ENCODE assay signal across 8 mouse cellular contexts in the genomic region with DNA sequence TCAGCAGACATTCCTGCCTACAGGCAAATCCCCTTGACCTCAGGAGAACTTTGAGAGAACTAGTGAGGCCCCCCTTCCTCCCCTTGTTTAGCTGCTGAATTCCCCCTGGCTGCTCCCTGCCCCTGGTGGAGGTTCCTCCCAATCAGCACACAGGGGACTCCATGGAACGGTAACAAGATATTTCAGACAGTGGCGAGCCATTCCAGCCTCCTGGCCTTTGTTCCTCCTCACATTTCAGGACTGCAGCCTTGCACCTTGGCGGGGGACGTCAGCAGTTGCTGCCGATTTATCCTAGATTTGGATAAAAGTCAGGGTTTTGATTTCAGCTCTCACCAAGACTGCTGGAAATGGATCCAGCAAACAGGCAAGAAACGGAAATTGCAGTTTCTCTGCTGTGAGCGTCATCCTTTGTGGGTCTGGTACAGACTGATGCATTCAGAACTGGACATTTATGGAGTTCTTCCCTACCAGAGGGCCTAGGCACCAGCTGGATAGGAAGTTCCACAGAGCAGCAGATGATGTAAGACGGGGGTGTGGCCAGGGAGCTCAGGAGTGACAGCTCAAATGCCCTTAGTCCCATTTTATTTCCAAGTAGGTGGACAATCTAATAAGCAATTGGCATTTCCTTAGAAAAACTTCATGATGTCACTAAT.
DNase-seq lines count a peak whose midpoint lies in the region; ATAC-seq and TF ChIP-seq lines count a peak whose summit lies in the region.

No protein-coding gene starts in this region.

- H3K4me3 ChIP-seq in forebrain, embryonic 10.5 days, result no peak overlapping the region; the same call in 1 of the 2 replicates
- H3K4me3 ChIP-seq in forebrain, embryonic 15.5 days, result no peak overlapping the region
- H3K4me3 ChIP-seq in lung, embryonic 14.5 days (ENCODE audit: low read depth, low read length), result no peak overlapping the region
- no peak overlapping the region for H3K4me3 ChIP-seq in lung, adult 2 months (replicated peaks; ENCODE audit: extremely low read depth, low read depth, low read length)
- no peak overlapping the region for H3K4me3 ChIP-seq in heart, embryonic 15.5 days
- H3K4me3 ChIP-seq in midbrain, embryonic 14.5 days (replicated peaks; ENCODE audit: low read depth, low read length), result no peak overlapping the region

- no peak for TF ChIP-seq POLR2A in lung, adult 2 months (IDR thresholded peaks at IDR 0.05; ENCODE audit: borderline replicate concordance, extremely low read depth, low read depth, low read length)

- no peaks in the 10 kb centered on the region for H3K9me3 ChIP-seq in forebrain, embryonic 10.5 days
- H3K9me3 ChIP-seq in forebrain, embryonic 15.5 days, result no peaks in the 10 kb centered on the region
- no peaks in the 10 kb centered on the region for H3K9me3 ChIP-seq in lung, embryonic 14.5 days (ENCODE audit: low read depth, low read length)
- no peaks in the 10 kb centered on the region for H3K9me3 ChIP-seq in heart, embryonic 15.5 days (replicated peaks)
- H3K9me3 ChIP-seq in midbrain, embryonic 14.5 days (ENCODE audit: control insufficient read depth, low read length), result no peaks in the 10 kb centered on the region

- peaks cover 3% of the 10 kb centered on the region for H3K27me3 ChIP-seq in forebrain, embryonic 10.5 days (ENCODE audit: poor library complexity, severe bottlenecking)
- no peaks in the 10 kb centered on the region for H3K27me3 ChIP-seq in forebrain, embryonic 15.5 days
- H3K27me3 ChIP-seq in lung, embryonic 14.5 days (ENCODE audit: insufficient read depth, low read length), result no peaks in the 10 kb centered on the region
- H3K27me3 ChIP-seq in heart, embryonic 15.5 days, result no peaks in the 10 kb centered on the region
- H3K27me3 ChIP-seq in midbrain, embryonic 14.5 days (ENCODE audit: control insufficient read depth, insufficient read depth, low read length), result no peaks in the 10 kb centered on the region

- peaks cover 36% of the 10 kb centered on the region for H3K4me1 ChIP-seq in forebrain, embryonic 10.5 days
- peaks cover 12% of the 10 kb centered on the region for H3K4me1 ChIP-seq in forebrain, embryonic 15.5 days
- H3K4me1 ChIP-seq in lung, embryonic 14.5 days (ENCODE audit: insufficient read depth), result peaks cover 3% of the 10 kb centered on the region
- H3K4me1 ChIP-seq in lung, adult 2 months (ENCODE audit: control insufficient read depth, insufficient read depth, low read length), result no peaks in the 10 kb centered on the region
- peaks cover 8% of the 10 kb centered on the region; the same call in 1 of the 2 replicates for H3K4me1 ChIP-seq in heart, embryonic 15.5 days (replicated peaks)
- peaks cover 14% of the 10 kb centered on the region for H3K4me1 ChIP-seq in midbrain, embryonic 14.5 days (ENCODE audit: control insufficient read depth, insufficient read depth, low read length)

- H3K36me3 ChIP-seq in forebrain, embryonic 10.5 days (replicated peaks), result no peaks in the 10 kb centered on the region
- H3K36me3 ChIP-seq in forebrain, embryonic 15.5 days, result no peaks in the 10 kb centered on the region
- no peaks in the 10 kb centered on the region for H3K36me3 ChIP-seq in lung, embryonic 14.5 days (ENCODE audit: insufficient read depth)
- no peaks in the 10 kb centered on the region for H3K36me3 ChIP-seq in heart, embryonic 15.5 days
- H3K36me3 ChIP-seq in midbrain, embryonic 14.5 days (ENCODE audit: control insufficient read depth, insufficient read depth, low read length), result no peaks in the 10 kb centered on the region

- H3K27ac ChIP-seq in forebrain, embryonic 10.5 days, result peak overlapping the region; percentile 82
- H3K27ac ChIP-seq in forebrain, embryonic 15.5 days (replicated peaks), result no peak overlapping the region
- no peak overlapping the region for H3K27ac ChIP-seq in lung, embryonic 14.5 days (ENCODE audit: low read depth)
- H3K27ac ChIP-seq in heart, embryonic 15.5 days, result no peak overlapping the region
- no peak overlapping the region for H3K27ac ChIP-seq in midbrain, embryonic 14.5 days (replicated peaks; ENCODE audit: low read depth, low read length)

- no peak overlapping the region for H3K9ac ChIP-seq in forebrain, embryonic 15.5 days (replicated peaks)
- no peak overlapping the region for H3K9ac ChIP-seq in lung, embryonic 14.5 days
- H3K9ac ChIP-seq in heart, embryonic 15.5 days, result no peak overlapping the region
- H3K9ac ChIP-seq in midbrain, embryonic 14.5 days (replicated peaks; ENCODE audit: low read length), result no peak overlapping the region

- ATAC-seq in forebrain, embryonic 15.5 days (replicated peaks), result no peak
- ATAC-seq in lung, embryonic 14.5 days (ENCODE audit: insufficient read depth), result peak; percentile 68; the same call in 1 of the 2 replicates
- ATAC-seq in heart, embryonic 15.5 days (replicated peaks; ENCODE audit: insufficient number of reproducible peaks, insufficient read depth, low FRiP score, low read depth), result no peak
- no peak for ATAC-seq in midbrain, embryonic 14.5 days (ENCODE audit: low FRiP score, low TSS enrichment)

- 29% methylated on average over 8 of the region's 8 CpGs for WGBS in forebrain, embryonic 10.5 days
- WGBS in forebrain, embryonic 15.5 days, result 29% methylated on average over 8 of the region's 8 CpGs
- WGBS in lung, embryonic 14.5 days, result 24% methylated on average over 8 of the region's 8 CpGs
- WGBS in lung, adult 2 months, result 38% methylated on average over 8 of the region's 8 CpGs
- WGBS in heart, embryonic 15.5 days, result 31% methylated on average over 8 of the region's 8 CpGs
- WGBS in midbrain, embryonic 14.5 days, result 44% methylated on average over 8 of the region's 8 CpGs

- no peak for TF ChIP-seq CTCF in lung, embryonic 14.5 days (IDR thresholded peaks at IDR 0.05; ENCODE audit: low read depth)
- no peak for TF ChIP-seq CTCF in lung, adult 2 months (IDR thresholded peaks at IDR 0.05; ENCODE audit: insufficient read depth, low read length)

- H3K4me2 ChIP-seq in forebrain, embryonic 15.5 days (replicated peaks), result no peak overlapping the region
- peak overlapping the region; percentile 31; the same call in 1 of the 2 replicates for H3K4me2 ChIP-seq in lung, embryonic 14.5 days
- H3K4me2 ChIP-seq in heart, embryonic 15.5 days, result peak overlapping the region; percentile 31
- no peak overlapping the region for H3K4me2 ChIP-seq in midbrain, embryonic 14.5 days (ENCODE audit: low read length)

- peak; percentile 39 for DNase-seq in forebrain, embryonic 10.5 days (ENCODE audit: extremely low spot score, low spot score)
- peak; percentile 59 for DNase-seq in lung, embryonic 14.5 days
- DNase-seq in lung, adult 2 months, result no peak
- peak; percentile 21 for DNase-seq in midbrain, embryonic 14.5 days
- no peak for DNase-seq in urinary bladder, postnatal 25 days (ENCODE audit: low spot score)
- DNase-seq in spleen, postnatal 36 days (ENCODE audit: low spot score in 2 of 2), result no peak

Comparison
In these comparisons a context has a peak if more than half of its experiments do, and no peak if none do; other contexts are left out.
1. DNase-seq: peak in forebrain, embryonic 10.5 days (single experiment), lung, embryonic 14.5 days (single experiment) and midbrain, embryonic 14.5 days (single experiment); none in lung, adult 2 months (single experiment), urinary bladder, postnatal 25 days (single experiment) and spleen, postnatal 36 days (0 of 2).
2. H3K4me2 ChIP-seq: peak in lung, embryonic 14.5 days (single experiment) and heart, embryonic 15.5 days (single experiment); none in forebrain, embryonic 15.5 days (single experiment) and midbrain, embryonic 14.5 days (single experiment).